Mouse (Mus musculus) testis, postnatal 10 days (tissue): ENCODE results near the gene Gm43302.
"Not testable (repeated sequence)": the region's sequence is repeated elsewhere in the genome, so short reads cannot be mapped to it uniquely, and the experiment has no call there.

Source experiments
- DNase-seq: peaks from one replicate; pipeline ENCODE4 v3.0.0; 2021; ENCODE audit warnings: low spot score

Gm43302 gene

GRCm38 (mm10) chr5:105293226-105294165 is at the start of gene Gm43302, which contains the start of gene Gbp6:
Gm43302 (minus strand) TSS chr5:105293695.
Gbp6 (minus strand) TSS chr5:105293698.
- DNase-seq, result not testable (repeated sequence)

GRCm38 (mm10) chr5:105341281-105341680 is 47.8 kb upstream of the Gm43302 start:
- DNase-seq, result no peak

GRCm38 (mm10) chr5:105322543-105322942 is 29.0 kb upstream of the Gm43302 start:
- DNase-seq, result no peak

- DNase-seq, result no peak
Observed at GRCm38 (mm10) chr5:105310941-105311340, 17.4 kb upstream of the Gm43302 start.

- DNase-seq, result not testable (repeated sequence)
Observed at GRCm38 (mm10) chr5:105309148-105309547, 15.7 kb upstream of the Gm43302 start.

GRCm38 (mm10) chr5:105306946-105307345 is 13.5 kb upstream of the Gm43302 start:
- not testable (repeated sequence) for DNase-seq

- DNase-seq, result no peak
Observed at GRCm38 (mm10) chr5:105306159-105306581, 12.7 kb upstream of the Gm43302 start.

GRCm38 (mm10) chr5:105305671-105306070 is 12.2 kb upstream of the Gm43302 start:
- DNase-seq, result not testable (repeated sequence)

- DNase-seq, result no peak
Observed at GRCm38 (mm10) chr5:105301963-105302362, 8.5 kb upstream of the Gm43302 start.

- no peak for DNase-seq
Observed at GRCm38 (mm10) chr5:105301531-105301930, 8.0 kb upstream of the Gm43302 start.

GRCm38 (mm10) chr5:105295746-105296145 is 2.3 kb upstream of the Gm43302 start:
- no peak for DNase-seq

GRCm38 (mm10) chr5:105292492-105292891 is 1.0 kb downstream of the Gm43302 start:
- no peak for DNase-seq

- DNase-seq, result not testable (repeated sequence)
Observed at GRCm38 (mm10) chr5:105290921-105291320, 2.6 kb downstream of the Gm43302 start.

GRCm38 (mm10) chr5:105260673-105261072 is 32.8 kb downstream of the Gm43302 start:
- DNase-seq, result not testable (repeated sequence)

GRCm38 (mm10) chr5:105252491-105252890 is 41.0 kb downstream of the Gm43302 start:
- no peak for DNase-seq

GRCm38 (mm10) chr5:105244741-105245140 is 48.8 kb downstream of the Gm43302 start:
- DNase-seq, result not testable (repeated sequence)

- not testable (repeated sequence) for DNase-seq
Observed at GRCm38 (mm10) chr5:105240982-105241381, 52.5 kb downstream of the Gm43302 start.

- DNase-seq, result not testable (repeated sequence)
Observed at GRCm38 (mm10) chr5:105239483-105240047, 53.9 kb downstream of the Gm43302 start, which contains the start of gene Gbp10. Gbp10 (minus strand) TSS chr5:105239533.

- DNase-seq, result not testable (repeated sequence)
Observed at GRCm38 (mm10) chr5:105238402-105238801, 55.1 kb downstream of the Gm43302 start.

GRCm38 (mm10) chr5:105236040-105236439 is 57.5 kb downstream of the Gm43302 start:
- DNase-seq, result not testable (repeated sequence)

- DNase-seq, result not testable (repeated sequence)
Observed at GRCm38 (mm10) chr5:105208957-105209356, 84.5 kb downstream of the Gm43302 start.

GRCm38 (mm10) chr5:105200791-105201355 is 92.6 kb downstream of the Gm43302 start:
- DNase-seq, result not testable (repeated sequence)
